Mouse (Mus musculus) spleen, adult 2 months (tissue): ENCODE measurements at regions not wholly inside any gene's neighbourhood (a gene's known extent, or its start where the extent isn't known, plus 50 kb on each side); places are given as distances from the start of the nearest gene placed in this dataset.

Experiments
- CTCF ChIP-seq: fragments of 200-500 bp; IDR thresholded peaks from 2 replicates; pipeline ENCODE4 v1.5.1; 2011; ENCODE audit warnings: mild to moderate bottlenecking, inconsistent platforms; ENCODE audit not compliant: insufficient read depth, insufficient read length, insufficient replicate concordance; ENCODE audit errors: extremely low read depth
- POLR2A ChIP-seq: fragments of 200-500 bp; IDR thresholded peaks from 2 replicates; pipeline ENCODE4 v1.6.1; 2011; ENCODE audit warnings: low read depth, low read length, inconsistent platforms

- TF ChIP-seq CTCF (no peak), POLR2A (no peak)
Measured at GRCm38 (mm10) chr6:117619606-117620005, 221.4 kb upstream of the Zfp637 start.
